Mouse (Mus musculus): ENCODE measurements at regions not wholly inside any gene's neighbourhood (a gene's known extent, or its start where the extent isn't known, plus 50 kb on each side); places are given as distances from the start of the nearest gene placed in this dataset.

GRCm38 (mm10) chr3:54587127-54587995 is 105.2 kb upstream of the Supt20 start:
- Histone ChIP-seq H3K4me3 (no peak overlapping the region), H3K9me3 (no peaks in the 10 kb centered on the region), H3K27ac (replicated peaks) (peak overlapping the region; percentile 11; the same call in 1 of the 2 replicates), H3K36me3 (no peaks in the 10 kb centered on the region), H3K4me1 (replicated peaks) (no peaks in the 10 kb centered on the region), H3K9ac (no peak overlapping the region), H3K27me3 (no peaks in the 10 kb centered on the region), H3K4me2 (peak overlapping the region; percentile 24)
- ATAC-seq (ENCODE audit: low read depth) = 0 out of 2 replicates have a peak, but pooled peaks have one; percentile 59
- WGBS = 62% methylated on average over 21 of the region's 21 CpGs

- H3K9me3 ChIP-seq = no peaks in the 10 kb centered on the region
- no peak overlapping the region for H3K9ac ChIP-seq
- 55% methylated on average over 5 of the region's 5 CpGs for WGBS
- no peak for ATAC-seq (ENCODE audit: low read depth)
- no peak overlapping the region for H3K4me3 ChIP-seq
- no peaks in the 10 kb centered on the region for H3K4me1 ChIP-seq (replicated peaks)
- no peaks in the 10 kb centered on the region for H3K36me3 ChIP-seq
- no peak overlapping the region for H3K27ac ChIP-seq (replicated peaks)
- H3K27me3 ChIP-seq = no peaks in the 10 kb centered on the region
- H3K4me2 ChIP-seq = no peak overlapping the region
Observed at GRCm38 (mm10) chr3:54588198-54588597, 104.4 kb upstream of the Supt20 start.

GRCm38 (mm10) chr3:54589976-54590375 is 102.6 kb upstream of the Supt20 start:
- no peak for ATAC-seq (ENCODE audit: low read depth)
- Histone ChIP-seq H3K36me3 (no peaks in the 10 kb centered on the region), H3K27ac (replicated peaks) (no peak overlapping the region), H3K4me1 (replicated peaks) (no peaks in the 10 kb centered on the region), H3K27me3 (no peaks in the 10 kb centered on the region), H3K9me3 (no peaks in the 10 kb centered on the region), H3K4me3 (no peak overlapping the region), H3K4me2 (no peak overlapping the region), H3K9ac (no peak overlapping the region)
- 84% methylated on average over 9 of the region's 9 CpGs for WGBS

- H3K27me3 ChIP-seq = no peaks in the 10 kb centered on the region
- no peak overlapping the region for H3K4me2 ChIP-seq
- 66% methylated on average over 3 of the region's 3 CpGs for WGBS
- H3K27ac ChIP-seq (replicated peaks) = no peak overlapping the region
- no peaks in the 10 kb centered on the region for H3K36me3 ChIP-seq
- H3K4me3 ChIP-seq = no peak overlapping the region
- H3K4me1 ChIP-seq (replicated peaks) = no peaks in the 10 kb centered on the region
- ATAC-seq (ENCODE audit: low read depth) = no peak
- no peak overlapping the region for H3K9ac ChIP-seq
- H3K9me3 ChIP-seq = no peaks in the 10 kb centered on the region
Observed at GRCm38 (mm10) chr3:54591160-54591559, 101.4 kb upstream of the Supt20 start.

- Histone ChIP-seq H3K27ac (replicated peaks) (no peak overlapping the region), H3K4me2 (no peak overlapping the region), H3K4me1 (replicated peaks) (no peaks in the 10 kb centered on the region), H3K9ac (no peak overlapping the region), H3K9me3 (no peaks in the 10 kb centered on the region), H3K36me3 (no peaks in the 10 kb centered on the region), H3K27me3 (no peaks in the 10 kb centered on the region), H3K4me3 (no peak overlapping the region)
- 89% methylated on average over 2 of the region's 2 CpGs for WGBS
- no peak for ATAC-seq (ENCODE audit: low read depth)
Observed at GRCm38 (mm10) chr3:54592064-54592463, 100.5 kb upstream of the Supt20 start.

GRCm38 (mm10) chr3:54592655-54593428 is 99.8 kb upstream of the Supt20 start:
- no peak for ATAC-seq (ENCODE audit: low read depth)
- Histone ChIP-seq H3K4me2 (no peak overlapping the region), H3K9me3 (no peaks in the 10 kb centered on the region), H3K4me3 (no peak overlapping the region), H3K9ac (no peak overlapping the region), H3K4me1 (replicated peaks) (no peaks in the 10 kb centered on the region), H3K27me3 (no peaks in the 10 kb centered on the region), H3K27ac (replicated peaks) (no peak overlapping the region), H3K36me3 (no peaks in the 10 kb centered on the region)
- WGBS = 84% methylated on average over 14 of the region's 14 CpGs

- Histone ChIP-seq H3K27ac (replicated peaks) (no peak overlapping the region), H3K27me3 (no peaks in the 10 kb centered on the region), H3K9ac (no peak overlapping the region), H3K9me3 (no peaks in the 10 kb centered on the region), H3K4me2 (no peak overlapping the region), H3K36me3 (no peaks in the 10 kb centered on the region), H3K4me3 (no peak overlapping the region), H3K4me1 (replicated peaks) (peaks cover 6% of the 10 kb centered on the region; the same call in 1 of the 2 replicates)
- ATAC-seq (ENCODE audit: low read depth) = no peak
- WGBS = 86% methylated on average over 3 of the region's 3 CpGs
Observed at GRCm38 (mm10) chr3:54595193-54595592, 97.4 kb upstream of the Supt20 start.

GRCm38 (mm10) chr3:54597326-54598274 is 95.0 kb upstream of the Supt20 start:
- ATAC-seq (ENCODE audit: low read depth) = no peak
- Histone ChIP-seq H3K4me3 (no peak overlapping the region), H3K9ac (no peak overlapping the region), H3K9me3 (no peaks in the 10 kb centered on the region), H3K27me3 (no peaks in the 10 kb centered on the region), H3K36me3 (no peaks in the 10 kb centered on the region), H3K4me2 (no peak overlapping the region), H3K27ac (replicated peaks) (no peak overlapping the region), H3K4me1 (replicated peaks) (peaks cover 6% of the 10 kb centered on the region; the same call in 1 of the 2 replicates)
- 71% methylated on average over 11 of the region's 11 CpGs for WGBS

- Histone ChIP-seq H3K27me3 (no peaks in the 10 kb centered on the region), H3K9me3 (no peaks in the 10 kb centered on the region), H3K27ac (replicated peaks) (no peak overlapping the region), H3K36me3 (no peaks in the 10 kb centered on the region), H3K9ac (no peak overlapping the region), H3K4me2 (no peak overlapping the region), H3K4me3 (no peak overlapping the region), H3K4me1 (replicated peaks) (peaks cover 6% of the 10 kb centered on the region; the same call in 1 of the 2 replicates)
- ATAC-seq (ENCODE audit: low read depth) = no peak
- 34% methylated on average over 5 of the region's 5 CpGs for WGBS
Observed at GRCm38 (mm10) chr3:54598296-54598695, 94.3 kb upstream of the Supt20 start.

- no peaks in the 10 kb centered on the region for H3K27me3 ChIP-seq
- H3K4me2 ChIP-seq = no peak overlapping the region
- WGBS = 85% methylated on average over 4 of the region's 4 CpGs
- no peaks in the 10 kb centered on the region for H3K9me3 ChIP-seq
- no peak overlapping the region for H3K9ac ChIP-seq
- no peak overlapping the region for H3K4me3 ChIP-seq
- no peaks in the 10 kb centered on the region for H3K36me3 ChIP-seq
- H3K27ac ChIP-seq (replicated peaks) = no peak overlapping the region
- H3K4me1 ChIP-seq (replicated peaks) = no peaks in the 10 kb centered on the region
- ATAC-seq (ENCODE audit: low read depth) = no peak
Observed at GRCm38 (mm10) chr3:54604705-54605379, 87.8 kb upstream of the Supt20 start.

GRCm38 (mm10) chr3:54611431-54611990 is 81.1 kb upstream of the Supt20 start:
- H3K9me3 ChIP-seq = no peaks in the 10 kb centered on the region
- H3K4me1 ChIP-seq (replicated peaks) = no peaks in the 10 kb centered on the region
- no peaks in the 10 kb centered on the region for H3K36me3 ChIP-seq
- no peak for ATAC-seq (ENCODE audit: low read depth)
- H3K27me3 ChIP-seq = no peaks in the 10 kb centered on the region
- no peak overlapping the region for H3K27ac ChIP-seq (replicated peaks)
- H3K9ac ChIP-seq = no peak overlapping the region
- H3K4me3 ChIP-seq = no peak overlapping the region
- H3K4me2 ChIP-seq = no peak overlapping the region
- WGBS = 82% methylated on average over 10 of the region's 10 CpGs

All from neural tube, embryonic 13.5 days (tissue).